Mouse (Mus musculus) layer of hippocampus, postnatal 25 days (tissue): ENCODE results near the gene 6030445D17Rik. TPM values are rescaled to one million over a fixed set of nuclear protein-coding genes. Genes with fewer than 3 reads are reported as not detected.
A peak's percentile ranks its signal among the peaks of the same experiment; 100 is the strongest.

Experiments
- DNase-seq, 2 experiments: peaks; one replicate each; pipeline ENCODE4 v3.0.0; 2022; ENCODE audit warnings: mixed read lengths in 2 of 2, low spot score in 1 of 2; ENCODE audit errors: extremely low spot score in 1 of 2
- total RNA-seq, 2 experiments: library from RNA; stranded (reverse); gene quantifications; 2 replicates each; pipeline ENCODE4 v1.2.3; 2021

Gene 6030445D17Rik
- total RNA-seq, result under 1 TPM; 0.21 to 0.54 TPM

GRCm38 (mm10) chr4:136462086-136462838 is at the start of gene 6030445D17Rik:
TSS of gene 6030445D17Rik (plus strand) at chr4:136462250.
- DNase-seq, result peak; percentile 46 to 67

GRCm38 (mm10) chr4:136415477-136415876 is 46.6 kb upstream of the 6030445D17Rik start:
- DNase-seq, result no peak

- DNase-seq, result no peak
These were observed 43.1 kb upstream of the 6030445D17Rik start for GRCm38 (mm10) chr4:136418962-136419361.

GRCm38 (mm10) chr4:136419386-136419785 is 42.7 kb upstream of the 6030445D17Rik start:
- DNase-seq, result no peak

- no peak for DNase-seq
These were observed 38.8 kb upstream of the 6030445D17Rik start, which contains the start of gene Htr1d for GRCm38 (mm10) chr4:136423224-136423623. TSS of gene Htr1d (plus strand) at chr4:136423524.

GRCm38 (mm10) chr4:136424120-136424999 is 37.7 kb upstream of the 6030445D17Rik start:
- DNase-seq, result no peak

- no peak for DNase-seq
These were observed 37.1 kb upstream of the 6030445D17Rik start for GRCm38 (mm10) chr4:136425000-136425288.

GRCm38 (mm10) chr4:136430609-136431375 is 31.3 kb upstream of the 6030445D17Rik start:
- no peak for DNase-seq

- peak; percentile 31 to 63 for DNase-seq
These were observed 30.7 kb upstream of the 6030445D17Rik start for GRCm38 (mm10) chr4:136431376-136431693.

GRCm38 (mm10) chr4:136434029-136434428 is 28.0 kb upstream of the 6030445D17Rik start:
- no peak for DNase-seq

GRCm38 (mm10) chr4:136439106-136439505 is 22.9 kb upstream of the 6030445D17Rik start:
- DNase-seq, result no peak

- DNase-seq, result no peak
These were observed 20.6 kb upstream of the 6030445D17Rik start for GRCm38 (mm10) chr4:136441354-136442043.

GRCm38 (mm10) chr4:136444561-136444960 is 17.5 kb upstream of the 6030445D17Rik start:
- DNase-seq, result no peak

GRCm38 (mm10) chr4:136449795-136450194 is 12.3 kb upstream of the 6030445D17Rik start:
- no peak for DNase-seq

- no peak for DNase-seq
These were observed 11.8 kb upstream of the 6030445D17Rik start for GRCm38 (mm10) chr4:136450271-136450670.

- no peak for DNase-seq
These were observed 10.5 kb upstream of the 6030445D17Rik start for GRCm38 (mm10) chr4:136451564-136451963.

GRCm38 (mm10) chr4:136452286-136452685 is 9.8 kb upstream of the 6030445D17Rik start:
- DNase-seq, result no peak

GRCm38 (mm10) chr4:136452792-136453191 is 9.3 kb upstream of the 6030445D17Rik start:
- DNase-seq, result no peak

GRCm38 (mm10) chr4:136454850-136455260 is 7.2 kb upstream of the 6030445D17Rik start:
- DNase-seq, result peak; percentile 70 to 88

GRCm38 (mm10) chr4:136456516-136457218 is 5.4 kb upstream of the 6030445D17Rik start:
- DNase-seq, result no peak
